Mouse (Mus musculus) adrenal gland, adult 18-20 months (tissue): Measurements from ENCODE around the gene Olfr727. TPM values are rescaled to one million over a fixed set of nuclear protein-coding genes. Genes with fewer than 3 reads are reported as not detected.

Experiments used
- DNase-seq, 2 experiments: peaks; one replicate each; pipeline ENCODE4 v3.0.0; 2021 to 2022; ENCODE audit warnings: low spot score in 2 of 2
- long read RNA-seq, 2 experiments: library from polyadenylated mRNA; stranded (forward); transcript quantifications; one replicate each; pipeline ENCODE4 v2.0.0; 2021
- total RNA-seq, 2 experiments: library from RNA; stranded (reverse); gene quantifications; 1 replicate in 1 of 2; 2 replicates in 1 of 2; pipeline ENCODE4 v1.2.3; 2021

Gene Olfr727
- not detected for total RNA-seq
- long read RNA-seq, experiment 1 = 0 reads
- long read RNA-seq, experiment 2 = 0 reads

- no peak for DNase-seq
Measured at GRCm38 (mm10) chr14:50122886-50123285, at the start of gene Olfr727. Gene Olfr727 (plus strand): TSS chr14:50123186.

DNA sequence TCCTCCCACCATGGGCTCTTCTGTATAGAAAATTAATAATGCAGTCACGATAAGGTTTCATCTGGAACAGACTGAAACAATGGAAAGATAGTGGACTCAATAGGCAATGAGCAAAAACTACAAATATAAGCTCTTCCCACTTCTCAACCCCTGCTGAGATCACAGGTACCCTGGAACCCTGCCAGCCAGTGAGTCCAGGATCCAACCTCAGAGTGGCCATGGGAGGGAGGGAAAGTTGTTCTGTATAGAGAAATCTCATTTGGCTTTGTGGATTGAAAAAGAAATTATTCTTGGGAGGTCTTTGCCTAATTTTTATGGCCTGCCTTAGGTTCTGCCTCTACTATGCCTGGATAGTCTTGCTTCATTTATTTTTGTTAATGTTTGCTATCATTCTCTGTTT is 32.1 kb upstream of the Olfr727 start, which contains the start of gene Olfr726:
Olfr726 (minus strand) TSS at position 101 of the 400 bp plus-strand sequence.
- DNase-seq = no peak

DNA sequence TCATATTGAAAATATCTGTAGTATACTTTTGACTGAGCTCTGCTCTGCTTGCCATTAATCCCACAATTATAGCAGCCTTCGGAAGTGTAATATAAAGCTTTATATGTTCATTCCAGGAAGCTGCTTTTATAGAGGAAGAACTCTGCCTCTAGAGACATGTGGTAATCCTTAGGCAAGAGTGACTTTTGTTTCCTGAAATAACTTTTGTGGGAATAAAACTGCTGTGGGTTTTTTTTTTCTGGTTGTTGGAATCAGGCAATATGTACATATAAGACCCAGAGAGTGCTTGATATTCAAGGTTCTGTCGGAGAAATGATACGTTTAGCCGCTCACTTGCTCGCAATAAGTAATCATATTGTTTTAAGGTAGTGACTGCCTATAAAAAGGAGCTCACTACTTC is 19.6 kb downstream of the Olfr727 start, which contains the start of gene Olfr728:
Olfr728 (minus strand) TSS at position 101 of the 400 bp plus-strand sequence.
- DNase-seq = no peak

DNA sequence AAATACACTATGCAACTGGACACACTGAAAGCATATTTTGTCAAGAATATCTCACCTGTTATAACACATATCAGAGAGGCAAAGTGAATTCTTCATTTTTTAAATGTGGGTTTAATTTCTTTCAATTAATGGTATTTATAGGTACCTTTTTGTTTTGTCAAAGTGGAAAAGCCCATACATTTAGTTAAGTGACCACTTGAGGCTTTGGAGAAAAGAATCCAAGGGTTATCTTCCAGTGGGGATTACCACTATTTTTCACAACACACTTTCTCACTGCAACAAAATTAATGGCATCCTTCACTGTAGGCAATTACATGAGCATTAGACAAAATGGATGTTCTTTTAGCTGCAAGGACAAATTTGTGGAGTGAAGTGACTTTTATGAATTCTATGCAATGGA is 29.8 kb downstream of the Olfr727 start, which contains the start of gene Olfr729:
Olfr729 (minus strand) TSS at position 101 of the 400 bp plus-strand sequence.
- no peak for DNase-seq

Other genes starting within 250 kb of the Olfr727 start
- not detected for gene Olfr722, start 221.2 kb upstream of the Olfr727 start, total RNA-seq
- gene Olfr723, start 191.4 kb upstream of the Olfr727 start, total RNA-seq = not detected
- not detected for gene Olfr724, start 159.9 kb upstream of the Olfr727 start, total RNA-seq
- gene Olfr725, start 82.8 kb upstream of the Olfr727 start, total RNA-seq = not detected
- gene Olfr726, start 32.2 kb upstream of the Olfr727 start, total RNA-seq = not detected
- not detected for gene Olfr728, start 19.5 kb downstream of the Olfr727 start, total RNA-seq
- gene Olfr729, start 29.7 kb downstream of the Olfr727 start, total RNA-seq = not detected
- not detected for gene Olfr730, start 65.0 kb downstream of the Olfr727 start, total RNA-seq
- gene Olfr731, start 118.7 kb downstream of the Olfr727 start, total RNA-seq = not detected
- not detected for gene Olfr732, start 161.0 kb downstream of the Olfr727 start, total RNA-seq
- not detected for gene Olfr733, start 178.3 kb downstream of the Olfr727 start, total RNA-seq
- not detected for gene Olfr734, start 203.6 kb downstream of the Olfr727 start, total RNA-seq
- gene Olfr735, start 225.7 kb downstream of the Olfr727 start, total RNA-seq = not detected
- gene Tlr11, start 234.7 kb downstream of the Olfr727 start, total RNA-seq = under 1 TPM; 0.10 to 0.54 TPM